Mouse (Mus musculus) ovary, postnatal 10 days (tissue): Measurements from ENCODE around the gene Efcab2.

Experiments
- DNase-seq: peaks from one replicate; pipeline ENCODE4 v3.0.0; 2022; ENCODE audit warnings: low spot score

Gene Efcab2

DNA sequence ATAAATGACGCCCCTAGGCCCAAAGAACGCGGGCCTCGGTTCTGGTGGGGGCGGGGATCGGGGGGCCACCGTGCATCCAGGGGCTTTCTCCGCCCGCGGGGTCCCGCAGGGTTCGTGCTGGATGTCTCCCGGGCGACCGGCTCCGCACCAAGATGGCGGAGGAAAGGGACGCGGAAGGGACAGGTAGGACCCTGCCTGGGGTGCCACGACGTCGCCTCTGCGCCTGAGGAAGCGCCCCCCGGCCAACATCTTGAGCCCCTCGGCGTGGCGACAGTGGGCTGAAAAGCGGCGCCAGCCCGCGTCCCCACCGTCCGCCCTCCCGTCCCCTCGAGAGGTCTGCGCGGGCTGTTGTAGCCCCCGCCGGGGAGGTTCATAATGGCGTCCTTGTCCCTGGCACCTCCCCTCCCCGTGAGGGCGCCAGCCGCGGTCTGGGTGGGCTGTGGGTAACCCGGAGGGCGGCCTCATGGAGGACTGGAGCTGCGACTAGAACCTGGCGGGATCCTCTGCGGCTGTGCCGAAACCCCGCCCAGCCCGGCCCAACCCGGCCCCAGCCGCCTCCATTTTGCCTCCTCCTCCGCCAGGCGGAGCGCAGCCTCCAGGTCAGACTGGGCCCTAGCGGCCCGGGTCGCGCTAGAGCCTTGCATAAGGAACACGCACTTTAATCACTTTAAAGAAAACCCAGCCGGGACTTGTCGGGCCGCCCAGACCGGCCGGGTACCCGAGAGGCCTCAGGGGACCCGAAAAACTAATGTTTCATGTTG, at the start of gene Efcab2:
Gene Efcab2 (plus strand): TSS at position 135 of the 761 bp plus-strand sequence.
- DNase-seq, result peak; percentile 86

DNA sequence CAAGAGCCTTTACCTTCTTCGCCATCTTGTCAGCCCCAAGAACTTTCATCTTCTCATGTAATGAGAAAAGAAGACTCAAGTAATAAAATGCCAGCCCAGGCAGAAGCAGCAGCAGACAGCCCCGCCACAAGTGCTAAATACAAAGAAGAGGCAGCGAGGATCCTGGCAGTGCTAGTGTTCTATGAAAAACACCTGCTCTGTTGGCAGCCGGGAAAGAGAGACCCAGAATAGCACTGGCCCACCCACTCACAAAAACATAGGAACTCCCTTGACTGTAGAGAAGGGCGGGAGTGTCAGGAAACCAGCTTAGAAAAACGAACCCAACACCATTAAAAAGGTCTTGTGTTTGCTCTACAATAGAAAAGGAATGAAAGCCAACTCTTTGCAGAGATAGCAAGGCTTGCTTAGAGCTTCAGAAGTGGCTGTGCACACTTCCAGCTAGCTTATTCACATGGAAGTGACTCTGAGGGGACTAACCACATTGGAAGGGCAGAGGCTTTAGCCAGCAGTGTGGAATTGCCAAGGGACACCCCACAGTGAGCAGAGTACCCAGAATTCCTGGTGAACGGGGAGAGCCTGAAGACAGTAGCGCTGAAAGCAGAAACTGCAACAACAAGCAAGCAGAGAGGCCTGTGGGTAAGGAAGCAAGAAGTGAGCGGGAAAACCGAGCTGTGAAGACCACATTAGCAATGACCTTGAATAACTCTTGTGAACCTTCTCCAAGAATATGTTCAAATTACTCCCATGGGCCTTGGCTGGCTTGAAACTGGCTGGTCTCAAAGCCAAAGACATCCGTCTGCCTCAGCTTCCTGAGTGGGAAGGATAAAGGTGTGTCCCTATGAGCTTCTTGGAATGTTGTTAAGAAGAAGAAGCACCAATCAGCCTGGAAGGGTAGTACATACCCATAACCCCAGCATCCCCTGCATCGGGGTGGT, 47.8 kb upstream of the Efcab2 start:
- no peak for DNase-seq

DNA sequence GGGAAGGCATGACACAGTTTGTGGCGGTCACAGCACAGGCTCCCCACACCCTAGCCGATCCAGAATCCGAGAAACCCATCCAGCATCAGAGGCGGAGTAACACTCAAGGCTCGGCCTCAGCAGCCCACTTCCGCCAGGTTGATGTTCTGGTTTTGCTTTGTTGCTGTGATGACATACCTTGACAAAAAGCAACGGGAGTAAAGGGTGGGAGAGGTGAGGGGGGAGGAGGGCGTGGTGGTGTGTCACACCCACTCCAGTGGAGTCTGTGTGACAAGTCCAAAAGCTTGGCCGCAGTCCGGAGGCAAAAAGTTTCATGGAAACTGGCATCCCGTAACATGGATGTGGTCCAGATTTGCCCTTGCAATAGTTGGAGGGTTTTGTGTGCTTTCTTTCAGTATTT, 45.6 kb upstream of the Efcab2 start:
- no peak for DNase-seq

DNA sequence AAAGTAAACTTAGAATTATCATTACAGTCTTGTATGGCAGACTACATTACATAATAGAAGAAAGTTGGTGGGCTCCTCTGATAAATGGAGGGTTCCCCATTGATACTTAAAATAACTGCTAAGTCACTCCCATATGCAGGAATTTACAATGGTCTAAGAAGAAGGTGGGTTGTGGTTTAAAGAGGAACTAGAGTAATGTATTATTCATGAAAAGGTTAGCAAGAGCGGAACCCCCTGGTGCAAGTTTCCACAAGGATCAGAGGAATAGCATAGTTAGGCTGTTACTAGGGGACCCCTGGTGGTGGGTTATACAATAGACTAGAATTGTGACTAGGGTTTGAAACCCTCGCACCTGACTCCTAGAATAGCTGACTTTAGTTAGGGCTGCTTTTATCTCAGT, 45.2 kb upstream of the Efcab2 start:
- DNase-seq, result no peak

DNA sequence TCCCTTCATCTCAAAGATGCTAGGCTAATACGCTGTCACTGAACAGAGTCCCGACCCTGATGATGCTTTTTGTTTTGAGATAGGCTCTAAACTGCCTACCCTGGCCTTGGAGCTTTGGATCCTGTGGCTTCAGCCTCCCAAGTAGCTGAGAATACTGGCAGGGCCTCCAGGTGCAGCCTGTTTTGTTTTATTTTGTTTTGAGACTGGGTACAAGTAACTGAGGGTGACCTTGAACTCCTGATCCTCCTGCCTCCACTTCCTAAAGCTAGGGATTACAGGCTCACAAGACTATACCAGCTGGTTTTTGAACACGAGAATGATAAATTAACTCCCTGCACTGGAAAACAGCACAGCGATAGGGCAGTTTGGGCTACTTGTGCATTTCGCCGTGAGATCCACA, 40.7 kb upstream of the Efcab2 start:
- DNase-seq, result no peak

DNA sequence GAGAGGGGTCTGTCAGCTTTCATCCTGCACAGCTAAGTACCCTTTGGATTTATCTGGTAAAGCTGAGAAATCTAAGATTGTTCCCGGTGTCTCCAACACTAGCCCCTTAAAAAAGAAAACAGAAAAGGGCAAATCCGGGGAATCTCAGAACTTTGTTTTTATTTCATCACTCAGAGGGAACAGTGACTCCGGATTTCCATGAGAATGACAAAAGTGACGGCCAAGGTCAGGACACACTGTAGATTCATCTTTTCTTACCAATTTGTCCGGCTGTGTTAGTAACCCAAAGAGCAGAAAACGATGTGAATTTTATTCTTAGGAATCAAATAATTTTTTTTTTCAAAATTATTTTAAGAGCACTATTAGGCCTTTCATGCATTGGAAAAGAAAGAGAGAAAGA, 37.8 kb upstream of the Efcab2 start:
- no peak for DNase-seq

DNA sequence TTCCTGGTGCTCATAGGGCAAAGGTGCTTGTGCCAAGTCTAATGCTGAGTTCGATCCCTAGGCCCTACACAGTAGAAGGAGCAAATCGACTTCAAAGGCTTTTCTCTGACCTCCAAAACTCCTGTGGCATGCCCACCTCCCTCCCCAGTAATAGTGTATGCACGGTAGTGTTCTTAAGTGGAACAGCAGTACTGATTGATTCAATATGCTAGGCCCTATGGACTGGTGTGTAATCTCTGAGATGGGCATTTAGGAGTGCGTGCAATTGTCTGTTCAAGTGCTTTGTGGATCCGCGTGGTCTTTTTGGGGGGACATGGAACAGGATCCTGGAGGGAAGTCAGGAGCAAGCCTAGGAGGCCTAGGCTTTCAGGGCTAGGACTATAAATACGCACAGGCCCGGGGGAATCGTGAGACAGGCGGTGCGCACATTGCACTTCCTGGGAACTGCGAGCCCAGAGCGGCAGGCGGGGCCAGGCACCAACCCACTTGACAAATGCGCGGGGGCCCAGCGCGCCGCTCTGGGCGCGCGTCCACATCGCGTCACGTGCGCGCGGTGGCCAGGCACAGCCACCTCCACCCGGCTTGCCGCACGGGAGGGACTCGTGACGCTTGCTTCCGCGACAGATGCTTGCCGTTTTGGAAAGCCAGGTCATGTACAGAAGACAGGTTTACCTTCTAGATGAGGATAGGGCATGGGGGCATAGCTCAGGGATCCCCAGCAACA, 37.2 kb upstream of the Efcab2 start:
- DNase-seq, result peak; percentile 59

DNA sequence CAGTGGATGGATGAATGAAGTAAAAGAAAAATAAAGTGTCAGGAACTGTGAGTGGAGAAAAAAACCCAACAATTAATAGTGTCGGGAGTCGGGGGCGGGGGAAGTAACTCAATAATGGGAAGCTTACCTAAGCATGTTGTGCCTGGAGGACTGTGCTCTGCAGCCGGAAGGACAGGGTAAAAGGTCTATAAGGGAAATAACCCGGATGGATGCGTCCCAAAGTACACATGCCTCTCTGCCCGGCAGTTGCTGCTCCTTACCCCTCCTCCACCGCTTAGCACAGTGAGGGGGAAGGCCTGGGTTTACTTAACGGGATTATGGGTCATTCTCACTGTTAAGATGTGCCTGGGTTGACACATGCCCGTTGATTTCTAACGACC, 36.6 kb upstream of the Efcab2 start:
- DNase-seq, result no peak

DNA sequence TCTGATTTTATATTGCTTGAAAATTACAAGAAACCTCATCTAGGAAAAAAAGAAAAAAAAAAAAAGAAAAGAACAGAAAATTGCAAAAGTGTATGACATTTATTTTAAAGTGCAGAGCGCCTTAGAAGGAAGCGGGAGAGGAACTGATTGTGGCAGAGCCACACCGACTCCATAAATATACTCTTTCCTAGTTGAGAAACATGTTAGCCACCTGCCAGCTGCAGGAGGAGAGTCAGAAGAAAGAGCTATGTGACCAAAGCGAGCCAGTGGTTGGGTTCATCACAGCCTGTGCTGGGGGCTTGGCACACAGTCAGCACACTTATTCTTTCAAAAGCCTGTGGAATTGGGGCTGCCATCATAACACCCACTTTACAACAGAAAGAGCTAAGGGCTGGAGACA, 33.2 kb upstream of the Efcab2 start:
- DNase-seq, result no peak

DNA sequence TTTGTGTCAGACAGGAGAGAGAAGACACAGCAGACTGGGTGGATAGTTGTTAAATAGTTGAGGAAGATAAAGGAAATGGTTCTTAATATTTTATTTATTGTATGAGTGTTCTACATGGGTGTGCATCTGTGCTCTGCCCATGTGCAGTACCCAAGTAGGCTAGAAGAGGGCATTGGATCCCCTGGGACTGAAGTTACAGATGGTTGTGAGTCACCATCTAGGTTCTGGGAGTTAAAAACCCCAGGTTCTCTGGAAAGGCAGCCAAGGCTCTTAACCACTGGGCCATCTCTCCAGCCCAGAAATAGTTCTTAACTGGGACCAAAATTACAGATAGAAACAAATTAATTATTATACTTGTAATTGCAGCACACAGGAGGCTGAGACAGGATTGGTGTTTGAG, 30.5 kb upstream of the Efcab2 start:
- DNase-seq, result no peak

DNA sequence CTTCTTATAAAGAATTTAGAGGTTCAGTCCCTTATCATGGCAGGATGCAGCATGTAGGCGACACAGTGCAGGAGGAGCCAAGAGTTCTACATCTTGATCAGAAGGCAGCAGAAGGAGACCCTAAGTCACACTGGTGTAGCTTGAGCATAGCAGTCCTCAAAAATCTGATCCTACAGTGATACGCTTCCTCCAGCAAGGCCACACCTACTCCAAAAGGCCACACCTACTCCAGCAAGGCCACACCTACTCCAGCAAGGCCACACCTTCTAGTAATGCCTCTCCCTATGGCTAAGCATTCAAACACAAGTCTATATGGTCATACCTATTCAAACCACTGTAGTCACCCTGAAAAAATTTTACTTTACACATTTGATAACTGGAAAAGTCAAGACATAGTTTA, 29.8 kb upstream of the Efcab2 start:
- no peak for DNase-seq

DNA sequence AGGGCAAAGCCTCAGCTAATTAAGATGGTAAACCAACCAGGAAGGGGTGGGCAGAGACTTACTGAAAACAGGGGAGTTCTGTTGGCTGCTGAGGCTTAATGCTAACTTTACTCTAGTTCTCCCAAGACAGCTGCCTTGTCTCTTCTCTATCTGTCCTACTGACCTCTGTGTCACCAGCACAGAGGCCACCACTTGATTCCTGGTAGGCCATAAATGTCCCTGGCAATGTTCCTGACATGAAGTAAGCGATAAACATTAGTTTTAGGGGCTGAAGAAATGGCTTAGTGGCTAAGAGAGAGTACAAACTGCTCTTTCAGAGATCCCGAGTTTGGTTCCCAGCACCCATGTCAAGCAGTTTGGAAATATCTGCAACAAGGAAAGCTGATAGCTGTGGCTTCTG, 29.0 kb upstream of the Efcab2 start:
- DNase-seq, result no peak

DNA sequence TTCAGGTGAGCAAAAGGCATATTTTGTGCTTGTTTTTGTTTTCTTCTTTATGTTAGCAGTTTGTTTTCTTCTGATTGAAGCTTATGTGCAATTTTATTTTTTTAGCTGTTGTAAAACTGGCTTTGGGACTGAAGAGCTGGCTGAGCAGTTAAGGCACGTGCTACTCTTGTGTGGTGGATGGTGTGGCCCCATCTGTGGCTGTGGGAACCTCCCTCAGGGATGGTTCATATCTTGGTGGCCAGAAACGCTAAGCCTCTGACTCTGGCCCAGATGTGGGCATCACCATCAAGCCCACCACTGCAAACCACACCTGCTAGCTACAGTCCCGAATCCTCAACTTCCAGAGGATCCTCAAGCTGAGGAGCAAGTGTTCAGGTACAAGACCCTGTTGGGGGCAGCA, 27.8 kb upstream of the Efcab2 start:
- no peak for DNase-seq

DNA sequence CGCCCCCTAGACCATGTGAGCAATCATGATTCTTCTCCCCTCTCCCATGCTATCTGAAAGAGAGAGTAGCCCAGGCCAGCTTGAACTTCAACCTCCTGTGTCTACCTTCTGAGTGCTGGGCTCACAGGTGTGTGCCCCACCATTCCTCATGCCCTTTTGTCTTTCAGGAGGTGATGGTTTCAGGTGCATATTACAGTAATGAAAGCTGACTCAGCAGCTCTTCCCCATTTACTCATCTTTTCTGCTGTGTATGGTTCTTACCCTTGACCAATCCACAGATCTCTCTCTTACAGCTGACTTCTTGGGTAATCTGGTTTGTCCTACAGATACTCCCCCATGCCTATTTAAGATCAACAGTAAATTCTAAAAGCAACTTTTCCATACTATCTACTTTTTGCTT, 26.7 kb upstream of the Efcab2 start:
- DNase-seq, result no peak

DNA sequence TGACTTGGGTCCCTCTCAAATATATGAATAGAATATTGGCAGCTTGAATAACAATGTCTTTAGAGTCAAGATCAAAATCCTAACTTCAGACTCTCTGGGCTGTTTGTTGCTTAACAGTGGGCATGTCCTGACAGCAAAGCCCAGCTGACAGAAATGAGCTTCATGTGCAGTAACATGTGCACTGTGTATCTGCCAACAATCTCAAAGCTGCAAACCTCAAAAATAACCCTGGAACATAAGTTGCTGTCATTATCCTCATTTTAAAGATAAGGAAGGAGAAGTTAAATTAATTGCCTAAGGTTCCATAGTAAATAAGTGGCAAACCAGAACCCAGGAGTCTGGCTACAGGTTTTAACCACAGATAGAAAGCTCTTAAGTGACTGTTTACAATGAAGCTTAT, 23.7 kb upstream of the Efcab2 start:
- DNase-seq, result no peak

DNA sequence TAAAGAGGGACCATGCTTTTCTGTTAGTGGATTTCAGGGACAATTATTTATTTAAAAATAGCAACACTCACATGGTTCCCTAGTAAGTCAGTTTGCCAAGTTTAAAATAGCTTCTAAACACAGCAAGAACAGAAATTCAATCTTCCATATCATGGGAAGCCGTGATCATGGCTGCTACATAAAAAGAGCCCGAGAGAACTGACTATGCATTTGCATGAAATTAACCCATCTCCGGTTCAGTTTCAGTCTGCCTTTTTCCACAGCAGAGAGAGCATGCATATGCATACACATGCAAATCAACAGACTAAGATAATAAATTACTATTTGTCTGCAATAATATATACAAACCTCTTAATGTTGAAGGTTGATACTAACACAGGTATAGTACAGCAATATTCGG, 17.1 kb upstream of the Efcab2 start:
- no peak for DNase-seq

DNA sequence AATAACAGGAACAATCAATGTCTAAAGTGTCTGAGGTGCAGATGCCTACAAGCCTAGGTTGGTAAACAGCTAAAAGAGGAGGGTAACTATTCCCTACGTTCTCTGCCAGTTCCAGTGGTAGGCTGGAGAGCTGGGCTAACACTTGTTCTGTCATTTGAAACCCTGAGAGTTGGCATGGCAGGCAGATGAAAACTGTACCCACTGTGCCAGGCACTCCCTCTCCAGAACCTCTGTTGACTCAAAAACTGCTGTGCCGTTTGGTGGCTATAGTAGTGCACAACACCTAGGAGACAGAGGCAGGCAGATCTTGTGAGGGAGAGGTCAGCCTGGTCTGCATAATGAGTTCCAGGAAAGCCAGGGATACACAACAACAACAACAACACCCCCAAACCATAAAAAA, 16.5 kb upstream of the Efcab2 start:
- no peak for DNase-seq

DNA sequence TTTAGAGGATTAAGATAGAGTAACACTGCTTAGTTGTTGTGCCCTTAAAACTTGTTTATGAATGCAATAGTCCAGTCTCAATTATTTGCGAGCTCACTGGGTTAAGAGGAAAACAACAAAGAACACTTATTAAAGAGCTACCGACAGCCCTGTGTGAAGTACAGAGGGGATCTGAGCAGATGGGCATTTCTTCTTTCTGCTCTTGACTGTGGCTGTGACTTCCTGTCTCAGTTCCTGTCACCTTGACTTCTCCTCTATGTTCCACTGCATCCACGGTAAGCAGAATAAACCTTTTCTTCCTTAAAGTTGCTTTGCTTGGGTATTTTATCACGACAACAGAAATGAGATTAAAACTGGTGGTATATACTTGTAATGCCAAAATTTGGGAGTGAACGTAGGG, 12.9 kb upstream of the Efcab2 start:
- no peak for DNase-seq

DNA sequence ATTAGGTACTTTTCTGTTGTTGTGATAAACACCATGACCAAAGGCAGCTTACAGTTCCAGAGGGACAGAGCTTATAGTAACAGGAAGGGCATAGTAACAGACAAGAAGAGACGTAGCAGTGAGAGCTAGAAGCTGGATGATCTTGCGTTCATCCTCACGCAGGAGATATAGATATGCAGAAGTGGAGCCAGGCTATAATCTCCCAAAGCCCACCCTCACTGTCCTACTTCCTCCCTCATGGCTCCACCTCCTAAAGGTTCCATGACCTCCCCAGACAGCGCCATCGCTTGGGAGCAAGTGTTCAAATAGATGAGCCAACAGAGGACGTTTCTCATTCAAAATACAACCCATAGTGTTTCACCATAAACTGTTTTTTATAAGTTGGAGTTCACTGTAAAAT, 10.8 kb upstream of the Efcab2 start:
- no peak for DNase-seq

DNA sequence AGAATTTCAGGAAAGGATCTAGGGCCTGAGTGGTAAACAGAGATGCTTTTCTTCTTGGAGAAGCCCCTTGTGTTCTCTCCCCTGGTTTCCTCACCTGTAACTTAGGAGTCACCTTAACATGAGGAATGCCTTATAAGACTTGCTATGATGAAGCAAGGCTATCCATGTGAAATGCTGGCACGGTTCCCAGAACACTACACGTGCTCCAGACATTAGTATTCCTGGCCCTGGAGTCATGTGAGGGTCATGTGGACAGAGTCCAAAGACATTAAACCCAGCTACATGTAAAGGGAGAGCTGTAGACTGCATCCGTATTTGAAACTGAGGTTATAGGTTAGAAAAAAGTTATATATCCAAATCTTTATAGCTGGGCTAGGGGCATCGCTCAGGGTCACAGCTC, 9.5 kb upstream of the Efcab2 start:
- DNase-seq, result no peak

DNA sequence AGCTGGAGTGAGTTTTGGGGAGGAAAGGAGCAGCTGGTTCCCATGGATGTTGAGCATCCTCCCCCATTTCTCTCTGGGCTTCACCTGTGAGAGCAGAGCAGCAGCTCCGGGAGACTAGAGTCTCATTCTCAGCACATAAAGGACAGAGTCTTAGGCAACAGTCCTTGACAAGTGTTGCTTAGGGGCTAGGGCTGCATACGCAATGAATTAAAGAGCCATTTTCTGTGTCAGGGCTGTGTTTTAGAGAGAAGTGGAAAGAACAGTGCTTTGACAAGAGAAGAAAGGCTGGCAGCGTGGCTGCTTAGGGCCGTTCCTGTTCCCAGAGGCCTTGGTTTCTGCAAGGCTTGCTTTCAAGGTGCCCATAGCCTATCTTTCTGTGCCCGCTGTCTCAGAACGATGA, 6.0 kb upstream of the Efcab2 start:
- no peak for DNase-seq

DNA sequence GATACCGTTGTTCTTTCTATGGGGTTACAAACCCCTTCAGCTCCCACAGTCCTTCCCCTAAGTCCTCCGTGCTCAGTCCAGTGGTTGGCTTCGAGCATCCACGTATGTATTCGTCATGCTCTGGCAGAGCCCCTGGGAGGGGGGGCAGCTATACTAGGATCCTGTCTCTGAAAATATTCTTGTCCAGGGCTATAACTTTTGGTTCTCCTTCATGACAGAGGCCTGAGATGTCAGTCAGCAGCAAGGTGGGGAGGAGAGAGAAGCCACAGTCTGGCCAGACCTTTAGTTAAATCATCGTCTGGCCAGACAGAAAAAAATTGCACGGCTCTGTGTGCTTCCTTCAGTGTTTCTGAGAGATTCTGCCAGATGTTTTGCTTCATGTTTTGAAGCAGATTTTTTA, 5.2 kb upstream of the Efcab2 start:
- DNase-seq, result no peak

DNA sequence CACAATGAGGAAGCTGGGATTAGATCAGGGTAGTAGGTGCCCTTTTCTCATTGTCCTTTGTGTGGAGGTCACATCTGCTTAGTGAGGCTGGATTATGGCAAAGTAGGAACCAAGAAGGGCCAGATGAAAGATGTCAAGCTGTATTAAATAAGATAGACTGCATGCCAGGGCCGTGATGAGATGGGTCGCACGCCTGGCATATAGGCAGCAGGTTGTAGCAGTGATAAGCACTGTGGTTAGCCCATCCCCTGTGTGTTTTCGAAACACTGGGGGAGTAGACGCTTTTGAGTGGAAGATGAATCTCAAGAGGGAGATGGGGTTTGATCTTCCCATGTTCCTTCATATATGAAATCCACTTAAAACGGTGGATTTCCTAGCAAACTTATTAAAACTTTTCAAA, 3.9 kb upstream of the Efcab2 start:
- no peak for DNase-seq
